Mouse (Mus musculus) ES-Bruce4 (cell line): ENCODE data around the gene Cacna2d3. TPM values are rescaled to one million over a fixed set of nuclear protein-coding genes. Genes with fewer than 3 reads are reported as not detected.

ENCODE experiments used
- H3K27ac ChIP-seq: 2 replicates; pipeline ENCODE4 v1.5.1; 2012; ENCODE audit warnings: low read length, inconsistent platforms; ENCODE audit not compliant: insufficient read depth
- H3K27me3 ChIP-seq: 2 replicates; pipeline ENCODE4 v1.6.1; 2012; ENCODE audit warnings: mild to moderate bottlenecking, low read length, inconsistent platforms; ENCODE audit not compliant: control insufficient read depth, poor library complexity, insufficient read depth, severe bottlenecking
- H3K36me3 ChIP-seq: 2 replicates; pipeline ENCODE4 v1.6.1; 2012; ENCODE audit warnings: inconsistent platforms, mild to moderate bottlenecking, low read length, moderate library complexity; ENCODE audit not compliant: control insufficient read depth, poor library complexity, insufficient read depth, severe bottlenecking
- H3K4me1 ChIP-seq: one replicate; pipeline ENCODE4 v1.8.1; 2011; ENCODE audit warnings: low read length; ENCODE audit not compliant: control insufficient read depth, insufficient read depth
- H3K4me3 ChIP-seq: 2 replicates; pipeline ENCODE4 v1.5.1; 2011; ENCODE audit warnings: low read depth, mild to moderate bottlenecking, low read length
- H3K9ac ChIP-seq: 2 replicates; pipeline ENCODE4 v1.6.1; 2012; ENCODE audit warnings: low read depth, mild to moderate bottlenecking, inconsistent platforms; ENCODE audit not compliant: poor library complexity, severe bottlenecking
- H3K9me3 ChIP-seq: replicated peaks from 2 replicates; pipeline ENCODE4 v1.6.1; 2012; ENCODE audit warnings: mild to moderate bottlenecking, low read length, inconsistent platforms; ENCODE audit not compliant: control insufficient read depth, poor library complexity, insufficient read depth, severe bottlenecking
- CTCF ChIP-seq: IDR thresholded peaks from one replicate; pipeline ENCODE4 v1.8.1; 2011; ENCODE audit warnings: low read depth, low read length
- EP300 ChIP-seq: IDR thresholded peaks from 2 replicates; pipeline ENCODE4 v1.6.1; 2011; ENCODE audit warnings: low read depth, low read length; ENCODE audit not compliant: insufficient read depth
- POLR2A ChIP-seq: IDR thresholded peaks from one replicate; pipeline ENCODE4 v1.8.1; 2011; ENCODE audit warnings: low read length; ENCODE audit not compliant: insufficient read depth
- polyA plus RNA-seq: library from polyadenylated mRNA; stranded (reverse); fragments of >200 nt; gene quantifications from 2 replicates; pipeline ENCODE4 v1.2.4, GENCODE M21; 2011; ENCODE audit warnings: low read depth; ENCODE audit not compliant: missing spikeins, insufficient read depth, insufficient read length

Cacna2d3 gene
- polyA plus RNA-seq, 1 experiment: not detected

DNA sequence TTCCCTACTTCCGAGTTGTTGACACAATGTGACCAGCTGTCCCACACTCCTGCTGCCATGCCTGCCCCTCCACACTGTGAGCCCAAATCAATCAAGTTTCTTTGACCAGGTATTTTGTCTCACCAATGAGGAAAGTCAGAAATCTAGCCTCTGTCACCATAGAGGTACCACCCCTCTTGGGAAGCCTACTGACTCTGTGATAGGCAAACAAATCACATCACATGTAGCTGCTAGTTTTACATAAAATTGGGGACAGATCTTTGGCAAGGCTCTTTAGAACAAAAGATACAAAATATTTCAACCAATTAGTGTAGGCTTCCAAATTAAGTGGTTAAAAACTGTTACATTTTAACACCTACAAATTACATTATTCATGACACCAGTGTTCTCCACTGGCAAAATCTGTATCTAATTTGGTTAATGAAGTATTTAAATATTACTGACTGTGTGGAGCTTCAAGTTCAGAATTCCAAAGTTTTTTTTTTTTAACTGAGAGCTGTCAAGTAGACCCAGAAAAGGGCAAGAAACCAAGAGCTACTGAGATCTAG is 788.8 kb downstream of the Cacna2d3 start:
- H3K36me3 ChIP-seq: no peaks in the 10 kb centered on the region
- H3K4me3 ChIP-seq: no peak overlapping the region
- H3K27ac ChIP-seq: no peak overlapping the region
- H3K9me3 ChIP-seq: no peaks in the 10 kb centered on the region
- H3K27me3 ChIP-seq: no peaks in the 10 kb centered on the region
- TF ChIP-seq POLR2A (no peak), CTCF (no peak), EP300 (no peak)
- no peaks in the 10 kb centered on the region for H3K4me1 ChIP-seq
- H3K9ac ChIP-seq: no peak overlapping the region

DNA sequence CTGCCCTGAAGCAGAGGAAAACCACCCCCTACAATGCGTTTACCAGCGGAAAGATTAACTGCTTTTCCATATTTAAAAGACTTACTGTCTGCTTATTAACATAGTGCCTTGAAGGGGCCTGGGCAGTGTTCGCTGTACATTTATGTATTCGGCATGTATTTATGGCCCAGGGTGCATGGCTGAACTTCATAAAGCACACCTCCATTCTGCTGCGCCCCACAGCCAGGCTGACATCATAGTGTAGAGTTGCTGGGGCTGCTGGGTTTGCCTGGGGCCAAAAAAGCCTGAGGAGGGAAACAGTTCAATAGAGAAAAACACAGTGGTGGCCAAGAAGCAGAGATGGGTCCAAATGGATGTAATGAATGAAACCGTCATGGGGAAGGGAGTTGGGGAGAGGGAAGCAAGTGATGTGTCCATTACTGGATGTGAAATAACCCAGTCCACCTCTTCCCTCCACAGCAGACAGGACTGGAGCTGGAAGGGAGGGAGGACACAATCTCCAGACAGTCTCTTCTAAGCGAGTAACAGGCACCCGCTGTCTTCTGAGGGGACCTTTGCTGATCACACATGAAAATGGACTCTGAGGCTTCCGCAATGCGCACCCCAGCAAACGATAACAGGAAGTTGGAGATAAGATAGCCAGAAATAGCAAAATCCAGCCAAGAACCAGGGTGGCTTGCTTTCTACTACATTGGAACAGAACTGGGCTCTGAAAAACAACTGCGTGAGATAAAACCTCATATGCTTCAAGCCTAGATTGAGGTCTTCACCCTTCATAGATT is 798.3 kb downstream of the Cacna2d3 start:
- H3K27ac ChIP-seq: no peak overlapping the region
- H3K9ac ChIP-seq: no peak overlapping the region
- H3K4me1 ChIP-seq: no peaks in the 10 kb centered on the region
- H3K9me3 ChIP-seq: no peaks in the 10 kb centered on the region
- no peaks in the 10 kb centered on the region for H3K36me3 ChIP-seq
- no peak overlapping the region for H3K4me3 ChIP-seq
- no peak for TF ChIP-seq CTCF
- no peak for TF ChIP-seq EP300
- TF ChIP-seq POLR2A: no peak
- H3K27me3 ChIP-seq: no peaks in the 10 kb centered on the region

DNA sequence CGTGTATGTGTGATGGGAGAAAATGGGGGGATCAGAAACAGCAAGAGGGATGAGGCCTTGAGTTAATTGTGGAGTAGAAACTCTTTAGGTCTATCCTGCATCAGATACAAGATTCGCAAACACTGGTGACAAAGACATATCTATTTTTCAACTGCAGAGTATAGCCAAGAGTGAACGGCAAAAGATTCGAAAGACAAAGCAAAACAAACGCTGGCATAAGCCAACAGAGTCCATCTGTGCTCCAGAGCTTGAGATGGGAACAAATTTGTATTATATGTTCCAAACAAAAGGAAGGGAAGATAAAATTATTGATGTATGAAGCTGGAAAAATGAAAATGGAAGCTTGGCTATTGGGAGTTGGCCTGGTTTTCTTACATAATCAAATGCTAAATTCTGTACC is 802.8 kb downstream of the Cacna2d3 start:
- no peak for TF ChIP-seq CTCF
- TF ChIP-seq POLR2A: no peak
- TF ChIP-seq EP300: no peak
- H3K36me3 ChIP-seq: no peaks in the 10 kb centered on the region
- no peaks in the 10 kb centered on the region for H3K9me3 ChIP-seq
- no peaks in the 10 kb centered on the region for H3K4me1 ChIP-seq
- no peak overlapping the region for H3K27ac ChIP-seq
- no peak overlapping the region for H3K9ac ChIP-seq
- no peak overlapping the region for H3K4me3 ChIP-seq
- no peaks in the 10 kb centered on the region for H3K27me3 ChIP-seq

DNA sequence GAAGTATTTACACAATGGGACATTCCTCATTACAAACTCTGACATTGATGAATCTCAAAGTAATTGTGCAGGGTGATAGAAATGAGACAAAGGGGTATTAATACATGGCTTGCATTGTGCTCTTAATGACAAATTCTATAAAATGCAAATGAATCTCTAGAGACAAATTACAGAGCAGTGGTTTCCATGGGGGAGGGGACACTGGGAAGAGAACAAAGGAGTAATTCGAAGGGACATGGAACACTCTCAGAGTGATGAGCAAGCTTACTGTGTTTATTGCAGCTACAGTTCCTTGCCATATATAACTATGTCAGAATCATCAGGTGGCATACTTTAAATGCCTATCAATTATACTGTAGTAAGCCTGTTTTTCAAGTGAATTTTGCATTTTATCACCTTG is 806.7 kb downstream of the Cacna2d3 start:
- Histone ChIP-seq H3K4me1 (no peaks in the 10 kb centered on the region), H3K27me3 (no peaks in the 10 kb centered on the region), H3K9me3 (no peaks in the 10 kb centered on the region), H3K27ac (no peak overlapping the region), H3K36me3 (no peaks in the 10 kb centered on the region), H3K9ac (no peak overlapping the region), H3K4me3 (no peak overlapping the region)
- no peak for TF ChIP-seq CTCF
- TF ChIP-seq POLR2A: no peak
- no peak for TF ChIP-seq EP300

DNA sequence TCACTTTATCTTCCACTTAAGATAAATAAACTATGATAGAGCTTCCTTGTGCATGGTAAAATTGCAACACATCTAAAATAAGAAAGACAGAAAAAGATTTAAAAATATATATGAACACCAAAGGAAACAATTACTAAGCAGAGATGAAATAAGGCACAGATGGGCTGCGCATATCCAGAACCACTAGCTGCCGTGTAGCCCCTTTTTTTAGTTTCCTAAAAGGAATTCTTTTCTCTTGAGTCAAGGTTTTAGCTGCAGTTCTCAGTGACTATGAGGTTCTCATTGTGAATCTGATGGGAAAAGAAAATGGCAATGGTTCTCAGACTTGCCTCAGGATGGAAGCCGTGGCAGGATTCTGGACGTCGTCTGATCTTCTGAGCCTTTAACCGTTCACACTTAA is 814.0 kb downstream of the Cacna2d3 start:
- H3K36me3 ChIP-seq: no peaks in the 10 kb centered on the region
- TF ChIP-seq CTCF: no peak
- TF ChIP-seq POLR2A: no peak
- no peak for TF ChIP-seq EP300
- no peak overlapping the region for H3K9ac ChIP-seq
- H3K4me3 ChIP-seq: no peak overlapping the region
- H3K27ac ChIP-seq: no peak overlapping the region
- peaks cover 1% of the 10 kb centered on the region; the same call in 1 of the 2 replicates for H3K27me3 ChIP-seq
- H3K4me1 ChIP-seq: no peaks in the 10 kb centered on the region
- no peaks in the 10 kb centered on the region for H3K9me3 ChIP-seq

DNA sequence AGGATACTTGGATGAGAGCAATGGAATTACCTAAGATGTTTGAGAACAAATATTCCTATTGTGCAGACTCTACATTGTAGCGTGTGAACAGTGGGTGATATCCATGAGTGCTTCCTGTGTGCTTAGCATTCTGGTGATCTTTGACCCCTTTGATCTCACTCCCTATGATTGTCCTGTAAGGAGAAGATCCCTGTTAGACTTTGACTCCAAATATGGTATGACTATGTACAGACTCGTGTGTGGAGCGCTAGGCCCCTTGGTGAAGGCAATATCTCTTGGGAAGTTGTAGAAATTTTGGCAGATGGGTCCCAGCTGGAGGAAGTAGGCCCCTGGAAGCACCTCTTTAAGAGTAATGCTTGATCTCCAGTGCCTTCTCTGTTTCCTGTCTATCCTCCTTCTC is 829.1 kb downstream of the Cacna2d3 start:
- H3K4me1 ChIP-seq: no peaks in the 10 kb centered on the region
- no peaks in the 10 kb centered on the region for H3K9me3 ChIP-seq
- no peak overlapping the region for H3K9ac ChIP-seq
- no peak overlapping the region for H3K27ac ChIP-seq
- H3K27me3 ChIP-seq: no peaks in the 10 kb centered on the region
- H3K4me3 ChIP-seq: no peak overlapping the region
- H3K36me3 ChIP-seq: no peaks in the 10 kb centered on the region
- TF ChIP-seq POLR2A: no peak
- TF ChIP-seq CTCF: no peak
- TF ChIP-seq EP300: no peak
